Mouse (Mus musculus) heart, embryonic 14.5 days (tissue): Measurements from ENCODE around the gene Hoxa1. TPM values are rescaled to one million over a fixed set of nuclear protein-coding genes. Genes with fewer than 3 reads are reported as not detected.

Source experiments
- ATAC-seq: fragments of 200-750 bp; cut with Nextera tagmentation; 2 replicates; pipeline ENCODE4 v1.8.0; 2017; ENCODE audit warnings: low read depth, moderate TSS enrichment; ENCODE audit not compliant: insufficient number of reproducible peaks, insufficient read depth, low FRiP score
- H3K27ac ChIP-seq, 2 experiments: fragments of 200-500 bp in 1 of 2; fragments of 300-500 bp in 1 of 2; sonication (generic) in 1 of 2; replicated peaks in 1 of 2; 2 replicates each; pipeline ENCODE4 v1.5.1; 2012 to 2014; ENCODE audit warnings: low read depth in 2 of 2, low read length in 2 of 2, control low read depth in 1 of 2, mild to moderate bottlenecking in 1 of 2, mixed read lengths in 1 of 2; ENCODE audit not compliant: control insufficient read depth in 1 of 2, insufficient read depth in 1 of 2
- H3K27me3 ChIP-seq: fragments of 300-500 bp; sonication (generic); 2 replicates; pipeline ENCODE4 v1.6.1; 2014; ENCODE audit warnings: mild to moderate bottlenecking, low read length, control low read depth; ENCODE audit not compliant: control insufficient read depth, insufficient read depth
- H3K36me3 ChIP-seq: fragments of 300-500 bp; sonication (generic); 2 replicates; pipeline ENCODE4 v1.6.1; 2014; ENCODE audit warnings: mild to moderate bottlenecking, control low read depth, low read length, mixed read lengths; ENCODE audit not compliant: control insufficient read depth, insufficient read depth
- H3K4me1 ChIP-seq, 2 experiments: fragments of 200-500 bp in 1 of 2; fragments of 300-500 bp in 1 of 2; sonication (generic) in 1 of 2; 2 replicates each; pipeline ENCODE4 v1.6.1; 2012 to 2014; ENCODE audit warnings: low read length in 2 of 2, control low read depth in 1 of 2, mixed read lengths in 1 of 2; ENCODE audit not compliant: control insufficient read depth in 2 of 2, insufficient read depth in 2 of 2
- H3K4me2 ChIP-seq: fragments of 300-500 bp; sonication (generic); 2 replicates; pipeline ENCODE4 v1.6.1; 2014; ENCODE audit warnings: mild to moderate bottlenecking, low read length
- H3K4me3 ChIP-seq, 2 experiments: fragments of 200-500 bp in 1 of 2; fragments of 300-500 bp in 1 of 2; sonication (generic) in 1 of 2; 2 replicates each; pipeline ENCODE4 v1.5.1; 2012 to 2014; ENCODE audit warnings: low read length in 2 of 2, mild to moderate bottlenecking in 2 of 2, control low read depth in 1 of 2, low read depth in 1 of 2, moderate library complexity in 1 of 2; ENCODE audit not compliant: control insufficient read depth in 1 of 2, insufficient read depth in 1 of 2
- H3K9ac ChIP-seq: fragments of 300-500 bp; sonication (generic); 2 replicates; pipeline ENCODE4 v1.6.1; 2014; ENCODE audit warnings: mild to moderate bottlenecking, low read length
- H3K9me3 ChIP-seq: fragments of 300-500 bp; sonication (generic); 2 replicates; pipeline ENCODE4 v1.6.1; 2016; ENCODE audit warnings: low read length, control low read depth; ENCODE audit not compliant: control insufficient read depth
- WGBS: fragments of 180-500 bp; shearing (Covaris S2); extraction: QIAGEN DNeasy Blood & Tissue Kit; methylation state at CpG from one replicate; pipeline ENCODE4 v1.1.7; 2014; 5-methylcytosine and 5-hydroxymethylcytosine counted together
- polyA plus RNA-seq: library from polyadenylated mRNA; unstranded; fragments of >200 nt; fragmentation: Nextera tagmentation; extraction: Ambion mirVana; gene quantifications from 2 replicates; pipeline ENCODE4 v1.2.1, GENCODE M21; 2014

Gene Hoxa1
- polyA plus RNA-seq, 1 experiment from 2014 or later: 0.82 TPM

GRCm38 (mm10) chr6:52160511-52161335, 2.6 kb upstream of the Hoxa1 start:
- Histone ChIP-seq H3K9me3 (no peaks in the 10 kb centered on the region), H3K4me2 (peak overlapping the region; percentile 44), H3K4me3 (peak overlapping the region; percentile 12 to 67; a peak in 3 of 4 replicates), H3K4me1 (peaks cover 4 to 15% of the 10 kb centered on the region in 2 experiments; a peak in 3 of 4 replicates), H3K36me3 (no peaks in the 10 kb centered on the region), H3K27ac (0 out of 4 replicates have a peak overlapping the region, but pooled peaks of 1 of the 2 experiments have one; percentile 28), H3K27me3 (peaks cover 100% of the 10 kb centered on the region), H3K9ac (peak overlapping the region; percentile 52; the same call in 1 of the 2 replicates)
- 11% methylated on average over 30 of the region's 30 CpGs for WGBS
- no peak for ATAC-seq

- no peak for ATAC-seq
- Histone ChIP-seq H3K36me3 (no peaks in the 10 kb centered on the region), H3K27me3 (peaks cover 100% of the 10 kb centered on the region), H3K4me1 (peaks cover 4 to 15% of the 10 kb centered on the region in 2 experiments; a peak in 3 of 4 replicates), H3K9me3 (no peaks in the 10 kb centered on the region), H3K27ac (no peak overlapping the region), H3K4me3 (peak overlapping the region; percentile 10 to 67; a peak in 3 of 4 replicates), H3K4me2 (peak overlapping the region; percentile 99), H3K9ac (0 out of 2 replicates have a peak overlapping the region, but pooled peaks have one; percentile 52)
- WGBS: 8% methylated on average over 8 of the region's 9 CpGs
Observed at GRCm38 (mm10) chr6:52159979-52160378, 1.9 kb upstream of the Hoxa1 start.

- Histone ChIP-seq H3K27me3 (peaks cover 100% of the 10 kb centered on the region), H3K9ac (peak overlapping the region; percentile 67), H3K9me3 (no peaks in the 10 kb centered on the region), H3K4me2 (peak overlapping the region; percentile 99), H3K4me3 (peak overlapping the region; percentile 63 to 67), H3K27ac (peak overlapping the region; percentile 55 to 67), H3K36me3 (no peaks in the 10 kb centered on the region), H3K4me1 (peaks cover 4 to 15% of the 10 kb centered on the region in 2 experiments; a peak in 3 of 4 replicates)
- 7% methylated on average over 12 of the region's 12 CpGs for WGBS
- peak; percentile 27; the same call in 1 of the 2 replicates for ATAC-seq
Observed at GRCm38 (mm10) chr6:52159164-52159761, 1.1 kb upstream of the Hoxa1 start.

- H3K27me3 ChIP-seq: peaks cover 100% of the 10 kb centered on the region
- peaks cover 0 to 15% of the 10 kb centered on the region in 2 experiments; a peak in 3 of 4 replicates for H3K4me1 ChIP-seq
- peak overlapping the region; percentile 63 to 67 for H3K4me3 ChIP-seq
- no peaks in the 10 kb centered on the region for H3K36me3 ChIP-seq
- peak overlapping the region; percentile 9; the same call in 1 of the 2 replicates for H3K9ac ChIP-seq
- peak overlapping the region; percentile 99 for H3K4me2 ChIP-seq
- H3K27ac ChIP-seq: no peak overlapping the region
- under 1% methylated on average over 32 of the region's 32 CpGs for WGBS
- no peak for ATAC-seq
- no peaks in the 10 kb centered on the region for H3K9me3 ChIP-seq
Observed at GRCm38 (mm10) chr6:52157466-52158275, 446 bp downstream of the Hoxa1 start.

- no peak overlapping the region for H3K9ac ChIP-seq
Observed at GRCm38 (mm10) chr6:52156551-52157200, 1.4 kb downstream of the Hoxa1 start.

GRCm38 (mm10) chr6:52155471-52155870, 2.6 kb downstream of the Hoxa1 start:
- H3K4me3 ChIP-seq: no peak overlapping the region

More at GRCm38 (mm10) chr6:52156551-52157200, 1.4 kb downstream of the Hoxa1 start:
- no peak overlapping the region for H3K27ac ChIP-seq
- no peak for ATAC-seq
- peaks cover 100% of the 10 kb centered on the region for H3K27me3 ChIP-seq
- peak overlapping the region; percentile 99; the same call in 1 of the 2 replicates for H3K4me2 ChIP-seq
- H3K9me3 ChIP-seq: no peaks in the 10 kb centered on the region
- H3K4me3 ChIP-seq: peak overlapping the region; percentile 63 to 67; a peak in 2 of 4 replicates
- no peaks in the 10 kb centered on the region for H3K36me3 ChIP-seq
- 3% methylated on average over 20 of the region's 20 CpGs for WGBS
- H3K4me1 ChIP-seq: peaks cover 0 to 15% of the 10 kb centered on the region in 2 experiments; a peak in 3 of 4 replicates

More at GRCm38 (mm10) chr6:52155471-52155870, 2.6 kb downstream of the Hoxa1 start:
- H3K9me3 ChIP-seq: no peaks in the 10 kb centered on the region
- no peaks in the 10 kb centered on the region for H3K36me3 ChIP-seq
- no peak overlapping the region for H3K4me2 ChIP-seq
- H3K27ac ChIP-seq: no peak overlapping the region
- no peak for ATAC-seq
- no peak overlapping the region for H3K9ac ChIP-seq
- 58% methylated on average over 3 of the region's 3 CpGs for WGBS
- peaks cover 100% of the 10 kb centered on the region for H3K27me3 ChIP-seq
- peaks cover 0 to 11% of the 10 kb centered on the region in 2 experiments; a peak in 3 of 4 replicates for H3K4me1 ChIP-seq
